Mouse (Mus musculus) gastrocnemius, postnatal 36 days (tissue): ENCODE data around the gene Cd300ld3. TPM values are rescaled to one million over a fixed set of nuclear protein-coding genes. Genes with fewer than 3 reads are reported as not detected.
"Not testable (repeated sequence)": the region's sequence is repeated elsewhere in the genome, so short reads cannot be mapped to it uniquely, and the experiment has no call there.

Source experiments
- DNase-seq, 2 experiments: peaks; one replicate each; pipeline ENCODE4 v3.0.0; 2022
- intact Hi-C: fragments of 180-260 bp; cut with DNase I; formaldehyde crosslinking; loops from one replicate; pipeline ENCODE4 v1.15.1; 2025
- total RNA-seq, 2 experiments: library from RNA; stranded (reverse); gene quantifications; 2 replicates each; pipeline ENCODE4 v1.2.3; 2021

Cd300ld3 gene
- total RNA-seq, 2 experiments from 2014 or later, result 1.2 to 2.7 TPM

DNA sequence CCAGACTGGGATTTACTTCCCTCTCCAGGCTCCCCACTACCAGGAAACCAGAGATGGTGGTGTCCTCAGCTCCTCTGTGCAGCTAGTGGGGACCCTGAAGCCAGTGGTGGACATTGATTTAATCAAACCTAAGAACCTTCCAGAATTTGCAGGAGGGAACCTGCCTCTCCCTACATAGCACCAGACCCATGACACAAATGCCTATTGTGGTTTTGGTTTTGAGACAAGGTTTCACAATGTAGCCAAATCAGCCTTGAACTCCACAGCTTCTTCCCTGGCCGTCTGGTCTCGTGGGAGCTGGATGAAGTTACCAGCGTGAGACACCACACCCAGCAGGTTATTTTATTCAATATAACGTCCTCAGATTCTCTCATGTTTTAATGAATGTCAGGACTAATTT lies 10.5 kb upstream of the Cd300ld3 start:
- no peak for DNase-seq
- intact Hi-C loops, result no loop called here

GRCm38 (mm10) chr11:115054537-115054936 lies 6.3 kb upstream of the Cd300ld3 start:
- intact Hi-C loops, result no loop called here
- no peak for DNase-seq

DNA sequence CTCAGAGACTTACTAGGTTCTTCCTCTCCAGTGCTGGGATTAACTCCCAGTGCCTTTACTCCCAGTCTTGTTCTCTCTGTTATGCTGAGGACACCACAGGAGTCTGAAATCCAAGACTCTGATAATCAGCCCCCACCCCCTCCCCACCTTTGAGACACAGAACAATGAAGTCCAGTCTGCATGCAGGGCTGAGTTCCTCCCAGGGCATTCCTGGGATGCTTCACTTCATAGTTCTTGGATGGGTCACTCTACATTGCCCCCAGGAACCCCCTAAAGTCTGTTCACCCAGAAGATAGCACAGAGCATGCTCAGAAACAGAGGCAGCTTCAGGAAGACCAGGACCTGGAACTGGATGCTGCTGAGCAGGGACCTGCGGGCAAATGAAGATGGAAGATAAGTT lies 4.8 kb upstream of the Cd300ld3 start:
- DNase-seq, result no peak
- intact Hi-C loops, result no loop called here

DNA sequence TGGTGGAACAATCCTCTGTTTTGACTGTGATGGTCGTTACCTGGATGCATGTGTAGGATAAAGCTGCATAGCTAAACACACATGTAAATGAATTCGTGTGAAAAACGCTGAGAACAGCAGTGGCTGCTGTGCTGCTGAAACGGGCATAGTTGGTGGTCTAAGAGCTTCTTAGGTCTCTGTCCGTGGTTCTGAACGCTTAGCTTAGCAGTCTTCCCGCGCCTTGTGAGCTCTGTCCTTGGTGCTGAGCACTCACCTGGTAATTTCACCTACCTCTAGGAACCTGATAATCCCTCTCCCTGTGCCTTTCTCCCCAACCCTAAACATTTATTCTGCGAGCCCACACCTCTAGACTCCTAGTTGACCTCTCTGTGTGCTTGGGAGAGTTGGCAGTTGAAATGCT lies 4.0 kb upstream of the Cd300ld3 start:
- intact Hi-C loops, result no loop called here
- no peak for DNase-seq

DNA sequence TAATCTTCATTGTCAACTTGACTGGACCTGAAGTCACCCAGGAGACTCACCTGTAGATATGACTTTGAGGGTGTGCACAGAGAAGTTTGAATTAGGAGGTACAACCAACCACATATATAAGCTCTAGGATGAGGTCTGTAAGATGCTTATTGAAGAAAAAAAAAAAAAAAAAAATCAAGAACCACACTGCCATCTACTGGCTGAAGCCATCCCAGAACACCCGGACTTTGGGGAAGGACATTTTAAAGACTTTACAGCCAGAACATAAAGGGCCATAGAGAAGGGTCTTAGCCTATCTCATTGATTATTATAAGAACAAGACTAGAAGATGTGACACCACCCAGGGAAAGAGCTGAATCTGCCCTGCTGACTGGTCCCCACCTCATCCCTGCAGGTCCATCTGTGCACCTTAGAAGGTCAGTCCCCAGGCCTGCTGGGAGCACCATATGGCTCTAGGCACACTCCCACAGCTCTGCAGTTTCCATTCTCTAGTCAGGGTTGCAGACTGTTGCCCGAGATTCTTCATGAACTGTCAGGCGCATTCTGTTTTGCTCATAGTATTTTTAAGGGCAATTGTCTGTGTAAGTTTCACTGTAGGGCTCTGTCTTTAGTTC lies 1.2 kb upstream of the Cd300ld3 start:
- intact Hi-C loops, result no loop called here

DNA sequence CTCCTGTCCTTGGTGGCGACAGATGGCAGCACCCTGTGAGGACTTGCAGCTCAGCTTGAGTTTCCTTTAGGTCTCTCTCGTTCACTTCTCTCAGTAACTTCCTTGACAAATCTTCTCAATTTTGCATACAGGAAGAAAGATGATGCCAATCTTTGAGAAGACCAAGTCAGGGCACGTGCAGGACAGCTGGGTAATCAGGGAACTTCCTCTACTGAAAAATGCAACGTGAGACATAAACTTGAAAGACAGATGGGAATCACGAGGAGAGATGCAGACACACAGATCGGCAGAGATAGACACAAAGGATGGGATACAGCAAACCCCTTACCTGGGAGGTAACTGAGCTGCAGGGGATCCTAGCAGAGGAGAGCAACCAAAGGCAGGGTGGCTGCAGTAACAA lies 10.5 kb downstream of the Cd300ld3 start, which contains the start of gene Cd300ld5:
Cd300ld5 (minus strand) TSS at position 101 of the 400 bp plus-strand sequence.
- DNase-seq, intact Hi-C loops: not testable (repeated sequence)

More for the DNA sequence above, 1.2 kb upstream of the Cd300ld3 start:
- no peak for DNase-seq

GRCm38 (mm10) chr11:115026912-115027311 lies 21.3 kb downstream of the Cd300ld3 start, which contains the start of gene Cd300ld4:
Gene Cd300ld4, minus strand, starts transcription at chr11:115027012.
- DNase-seq, intact Hi-C loops: not testable (repeated sequence)

- intact Hi-C loops, DNase-seq: not testable (repeated sequence)
Observed at GRCm38 (mm10) chr11:115016093-115016492, 32.1 kb downstream of the Cd300ld3 start, which contains the start of gene Cd300ld2. Gene Cd300ld2, minus strand, starts transcription at chr11:115016193.

DNA sequence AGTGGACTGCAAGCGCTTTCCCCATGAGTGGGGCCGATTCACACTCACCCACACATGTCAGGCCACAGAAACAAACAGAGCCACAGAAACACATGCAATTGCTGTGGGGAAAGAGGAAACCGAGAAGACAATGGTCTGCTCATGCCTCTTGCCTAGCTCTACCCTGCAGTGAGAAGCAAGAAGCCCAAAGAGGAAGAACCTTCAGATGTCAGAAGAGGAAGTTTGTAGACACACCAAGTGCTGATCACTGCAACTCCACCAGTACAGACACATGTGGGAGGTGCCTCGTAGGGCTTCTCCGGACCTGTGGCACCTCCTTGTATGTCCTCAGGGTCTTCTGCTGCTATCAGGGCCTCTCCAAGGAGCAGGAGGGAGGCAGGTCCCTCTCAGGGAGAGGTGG lies 44.1 kb downstream of the Cd300ld3 start:
- intact Hi-C loops, result no loop called here
- no peak for DNase-seq

GRCm38 (mm10) chr11:115001474-115002040 lies 46.7 kb downstream of the Cd300ld3 start, which contains the start of gene Cd300c2:
Gene Cd300c2, minus strand, starts transcription at chr11:115001880.
- no peak for DNase-seq
- intact Hi-C loops, result no loop called here

Other genes with a start within 250 kb of the Cd300ld3 start
- not detected for gene Gpr142, start 249.5 kb downstream of the Cd300ld3 start, total RNA-seq
- gene Gprc5c, start 197.3 kb downstream of the Cd300ld3 start, total RNA-seq, result 10 to 100 TPM; 35.5 to 44.1 TPM
- under 1 TPM; 0.36 to 0.37 TPM for gene Cd300a, start 158.4 kb downstream of the Cd300ld3 start, total RNA-seq
- under 1 TPM; 0.33 to 0.37 TPM for gene Cd300lb, start 114.0 kb downstream of the Cd300ld3 start, total RNA-seq
- not detected for gene Cd300c, start 79.3 kb downstream of the Cd300ld3 start, total RNA-seq
- gene Cd300ld, start 58.5 kb downstream of the Cd300ld3 start, total RNA-seq, result under 1 TPM; 0.15 to 0.18 TPM
- under 1 TPM in 1 of 2 experiments, not detected in 1; 0.94 TPM for gene Cd300c2, start 46.5 kb downstream of the Cd300ld3 start, total RNA-seq
- gene Cd300ld2, start 32.2 kb downstream of the Cd300ld3 start, total RNA-seq, result not detected
- gene Cd300ld4, start 21.4 kb downstream of the Cd300ld3 start, total RNA-seq, result under 1 TPM in 1 of 2 experiments, not detected in 1; 0.35 TPM
- gene Cd300ld5, start 10.6 kb downstream of the Cd300ld3 start, total RNA-seq, result 1 to 10 TPM in 1 of 2 experiments, not detected in 1; 2.4 TPM
- not detected for gene Cd300e, start 13.8 kb upstream of the Cd300ld3 start, total RNA-seq
- under 1 TPM; 0.10 to 0.43 TPM for gene Rab37, start 43.0 kb upstream of the Cd300ld3 start, total RNA-seq
- gene Cd300lf, start 85.6 kb upstream of the Cd300ld3 start, total RNA-seq, result not detected
- gene Slc9a3r1, start 114.9 kb upstream of the Cd300ld3 start, total RNA-seq, result 1 to 10 TPM; 2.3 to 3.1 TPM
- 1 to 10 TPM; 4.5 to 6.0 TPM for gene Tmem104, start 139.1 kb upstream of the Cd300ld3 start, total RNA-seq
- 10 to 100 TPM; 10.6 to 12.9 TPM for gene Nat9, start 139.4 kb upstream of the Cd300ld3 start, total RNA-seq
- not detected for gene Grin2c, start 218.8 kb upstream of the Cd300ld3 start, total RNA-seq
- gene Fdxr, start 228.6 kb upstream of the Cd300ld3 start, total RNA-seq, result 1 to 10 TPM; 3.6 to 4.4 TPM
- 1 to 10 TPM; 2.4 to 3.5 TPM for gene Fads6, start 249.3 kb upstream of the Cd300ld3 start, total RNA-seq